Mouse (Mus musculus): ENCODE measurements around the gene Upk3b. TPM values are rescaled to one million over a fixed set of nuclear protein-coding genes. Genes with fewer than 3 reads are reported as not detected.

Upk3b gene
- total and polyA plus RNA-seq, 3 experiments, result 0.09 TPM; not detected in 2

DNA sequence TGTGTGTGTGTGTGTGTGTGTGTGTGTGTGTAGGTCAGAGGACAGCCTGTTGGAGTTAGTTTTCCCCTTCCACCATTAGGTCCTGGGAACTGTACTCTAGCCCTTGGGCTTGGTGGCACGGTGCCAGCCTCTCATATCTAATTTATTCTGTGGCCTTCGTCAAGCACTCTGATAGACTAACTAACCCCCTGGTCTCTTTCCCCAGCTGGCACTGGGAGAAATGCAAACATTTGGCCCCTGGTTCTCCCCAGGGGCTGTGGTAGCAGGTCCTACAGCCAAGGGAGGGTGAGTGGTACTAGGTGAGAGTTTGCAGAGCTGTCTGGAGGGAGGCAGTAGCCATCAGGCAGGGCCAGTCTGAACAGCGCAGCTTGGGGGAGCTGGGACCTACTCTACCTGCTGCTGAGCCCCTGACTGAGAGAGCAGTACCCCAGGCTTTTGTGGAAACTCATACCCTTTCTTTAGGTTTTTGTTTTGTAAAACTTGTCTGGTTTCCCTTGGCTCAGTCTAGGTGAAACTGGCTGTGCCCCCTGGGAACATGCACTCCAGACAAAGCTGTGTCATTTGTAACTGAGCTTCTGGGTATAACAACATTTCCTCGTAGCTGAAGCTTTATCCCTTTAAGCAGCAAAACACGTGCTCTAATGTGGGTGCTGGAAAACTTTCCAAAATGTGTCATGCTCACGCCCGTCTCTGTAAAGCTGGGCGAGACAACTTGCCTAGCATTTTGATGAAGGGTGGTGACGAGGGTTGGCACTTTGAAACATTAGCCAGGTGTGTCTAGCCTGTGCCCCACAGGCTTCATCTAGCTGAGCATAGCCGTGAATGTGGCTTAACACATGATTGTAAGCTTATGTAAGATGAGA is 22.1 kb upstream of the Upk3b start:
- no peak overlapping the region for H3K9ac ChIP-seq (ENCODE audit: insufficient read depth, low read depth)
- in situ Hi-C loops (cut with MboI; ENCODE audit: low pct_ligation_motif_present, low pct_unique_long_range_greater_than_20kb, low sequenced_read_pairs), result no loop called here
- dilution Hi-C loops (cut with MboI; ENCODE audit: extremely low pct_ligation_motif_present, extremely low pct_unique_long_range_greater_than_20kb, low sequenced_read_pairs), result no loop called here
- H3K4me1 ChIP-seq (ENCODE audit: control insufficient read depth in 1 of 2, insufficient read depth in 2 of 2), result peaks cover 23 to 79% of the 10 kb centered on the region in 2 experiments
- DNase-seq (ENCODE audit: extremely low read depth), result no peak
- H3K4me2 ChIP-seq (ENCODE audit: insufficient read depth, low read depth, poor library complexity, severe bottlenecking), result no peak overlapping the region
- H3K27me3 ChIP-seq (replicated peaks), result no peaks in the 10 kb centered on the region
- H3K4me3 ChIP-seq (replicated peaks in 1 of 3; ENCODE audit: low read depth in 2 of 3, low read length in 2 of 3, poor library complexity in 1 of 3), result no peak overlapping the region
- TF ChIP-seq JUND (conservative IDR thresholded peaks at IDR 0.05; ENCODE audit: low read depth, low read length) (no peak), PAX5 (IDR thresholded peaks at IDR 0.05; ENCODE audit: low read length) (no peak), MEF2A (IDR thresholded peaks at IDR 0.05; ENCODE audit: borderline replicate concordance, low read depth, low read length) (no peak), CHD1 (IDR thresholded peaks at IDR 0.05; ENCODE audit: low read depth, low read length) (no peak), TCF12 (IDR thresholded peaks at IDR 0.05; ENCODE audit: low read depth, low read length) (no peak), CHD2 (IDR thresholded peaks at IDR 0.05; ENCODE audit: low read length) (no peak), MXI1 (IDR thresholded peaks at IDR 0.05; ENCODE audit: low read depth, low read length) (0 out of 2 replicates have a peak, but pooled peaks have one; percentile 42), ZKSCAN1 (IDR thresholded peaks at IDR 0.05; ENCODE audit: borderline replicate concordance, low read depth, low read length) (no peak), TBP (conservative IDR thresholded peaks at IDR 0.05; ENCODE audit: low read depth, low read length) (no peak), RCOR1 (conservative IDR thresholded peaks at IDR 0.05; ENCODE audit: low read depth, low read length) (no peak), UBTF (IDR thresholded peaks at IDR 0.05; ENCODE audit: low read depth, low read length) (no peak), CTCF (conservative IDR thresholded peaks at IDR 0.05 in 1 of 2, IDR thresholded peaks at IDR 0.05 in 1 of 2; ENCODE audit: low read depth in 2 of 2, low read length in 2 of 2) (no peak), BHLHE40 (IDR thresholded peaks at IDR 0.05; ENCODE audit: low read depth, low read length) (peak; percentile 24; the same call in 1 of the 2 replicates), ZMIZ1 (IDR thresholded peaks at IDR 0.05; ENCODE audit: low read depth, low read length) (no peak), SIN3A (IDR thresholded peaks at IDR 0.05; ENCODE audit: low read length) (0 out of 2 replicates have a peak, but pooled peaks have one; percentile 39), POLR2A (IDR thresholded peaks at IDR 0.05; ENCODE audit: low read depth, low read length) (no peak), IRF4 (IDR thresholded peaks at IDR 0.05; ENCODE audit: low read depth, low read length) (no peak), POLR2AphosphoS2 (IDR thresholded peaks at IDR 0.05; ENCODE audit: low read depth, low read length) (no peak), NRF1 (IDR thresholded peaks at IDR 0.05; ENCODE audit: low read depth, low read length) (no peak), MAX (IDR thresholded peaks at IDR 0.05; ENCODE audit: low read length) (peak; percentile 57; the same call in 1 of the 2 replicates), NELFE (IDR thresholded peaks at IDR 0.05; ENCODE audit: low read depth, low read length) (no peak), USF2 (conservative IDR thresholded peaks at IDR 0.05; ENCODE audit: low read depth, low read length) (no peak), KAT2A (IDR thresholded peaks at IDR 0.05; ENCODE audit: insufficient replicate concordance, low read length) (no peak), MAFK (IDR thresholded peaks at IDR 0.05; ENCODE audit: insufficient replicate concordance, low read length) (no peak), JUN (IDR thresholded peaks at IDR 0.05; ENCODE audit: insufficient read depth, low read depth, low read length) (no peak), RAD21 (IDR thresholded peaks at IDR 0.05; ENCODE audit: low read depth, low read length) (no peak), GABPA (IDR thresholded peaks at IDR 0.05; ENCODE audit: insufficient replicate concordance, low read depth, low read length) (no peak), SMC3 (IDR thresholded peaks at IDR 0.05; ENCODE audit: low read depth, low read length) (no peak)
- no peaks in the 10 kb centered on the region; the same call in 1 of the 2 replicates for H3K79me2 ChIP-seq (replicated peaks; ENCODE audit: control insufficient read depth, extremely low read depth, insufficient read depth, poor library complexity, severe bottlenecking)
- H3K36me3 ChIP-seq (replicated peaks in 1 of 2; ENCODE audit: control insufficient read depth in 1 of 2, insufficient read depth in 1 of 2, low read length in 1 of 2), result peaks cover 43 to 88% of the 10 kb centered on the region in 2 experiments
- no peak overlapping the region for H3K27ac ChIP-seq (ENCODE audit: insufficient read depth, low read depth)
- H3K9me3 ChIP-seq (replicated peaks; ENCODE audit: low read length), result no peaks in the 10 kb centered on the region

All from CH12.LX (cell line).